Mouse (Mus musculus): ENCODE results near the gene Zfp524. TPM values are rescaled to one million over a fixed set of nuclear protein-coding genes. Genes with fewer than 3 reads are reported as not detected.
A peak's percentile ranks its signal among the peaks of the same experiment; 100 is the strongest.
"Not testable (repeated sequence)": the region's sequence is repeated elsewhere in the genome, so short reads cannot be mapped to it uniquely, and the experiment has no call there.

Zfp524 gene
- polyA plus RNA-seq (2012; rRNA removed): 25.1 and 25.4 TPM in 2 replicates

GRCm38 (mm10) chr7:5014251-5015117 lies at the start of gene Zfp524, which contains the start of gene Fiz1:
Zfp524 (plus strand) TSS chr7:5014415.
Fiz1 (minus strand) TSS chr7:5014697.
- peak; percentile 82 for DNase-seq (ENCODE audit: low spot score)

GRCm38 (mm10) chr7:4964988-4965387 lies 49.2 kb upstream of the Zfp524 start:
- no peak for DNase-seq (ENCODE audit: low spot score)

- DNase-seq (ENCODE audit: low spot score): no peak
Observed at GRCm38 (mm10) chr7:4971068-4971467, 43.1 kb upstream of the Zfp524 start, which contains the start of gene Sbk3. Sbk3 (minus strand) TSS chr7:4971168.

- no peak for DNase-seq (ENCODE audit: low spot score)
Observed at GRCm38 (mm10) chr7:4971710-4972109, 42.5 kb upstream of the Zfp524 start.

GRCm38 (mm10) chr7:4972321-4973047 lies 41.7 kb upstream of the Zfp524 start:
- DNase-seq (ENCODE audit: low spot score): no peak

- no peak for DNase-seq (ENCODE audit: low spot score)
Observed at GRCm38 (mm10) chr7:4975455-4975854, 38.8 kb upstream of the Zfp524 start.

GRCm38 (mm10) chr7:4976832-4977231 lies 37.4 kb upstream of the Zfp524 start:
- DNase-seq (ENCODE audit: low spot score): no peak

GRCm38 (mm10) chr7:4988250-4988649 lies 26.0 kb upstream of the Zfp524 start:
- no peak for DNase-seq (ENCODE audit: low spot score)

GRCm38 (mm10) chr7:4993347-4993998 lies 20.7 kb upstream of the Zfp524 start:
- no peak for DNase-seq (ENCODE audit: low spot score)

GRCm38 (mm10) chr7:4993999-4994788 lies 20.0 kb upstream of the Zfp524 start:
- no peak for DNase-seq (ENCODE audit: low spot score)

- no peak for DNase-seq (ENCODE audit: low spot score)
Observed at GRCm38 (mm10) chr7:4995268-4996002, 18.8 kb upstream of the Zfp524 start.

- DNase-seq (ENCODE audit: low spot score): peak; percentile 85
Observed at GRCm38 (mm10) chr7:4996003-4996895, 18.0 kb upstream of the Zfp524 start, which contains the start of gene Zfp579. Zfp579 (minus strand) TSS chr7:4996158.

GRCm38 (mm10) chr7:4996934-4997333 lies 17.3 kb upstream of the Zfp524 start:
- no peak for DNase-seq (ENCODE audit: low spot score)

GRCm38 (mm10) chr7:4999876-5000275 lies 14.3 kb upstream of the Zfp524 start:
- DNase-seq (ENCODE audit: low spot score): no peak

- DNase-seq (ENCODE audit: low spot score): not testable (repeated sequence)
Observed at GRCm38 (mm10) chr7:5002876-5003275, 11.3 kb upstream of the Zfp524 start.

GRCm38 (mm10) chr7:5008229-5008628 lies 6.0 kb upstream of the Zfp524 start:
- no peak for DNase-seq (ENCODE audit: low spot score)

GRCm38 (mm10) chr7:5012681-5013513 lies 1.3 kb upstream of the Zfp524 start:
- no peak for DNase-seq (ENCODE audit: low spot score)

Data from urinary bladder, adult 2 months (tissue).